Mouse (Mus musculus): ENCODE results near the gene Cnn1. TPM values are rescaled to one million over a fixed set of nuclear protein-coding genes. Genes with fewer than 3 reads are reported as not detected.

The Cnn1 gene
- polyA plus RNA-seq, 1 experiment from 2014 or later = 64.8 TPM

DNA sequence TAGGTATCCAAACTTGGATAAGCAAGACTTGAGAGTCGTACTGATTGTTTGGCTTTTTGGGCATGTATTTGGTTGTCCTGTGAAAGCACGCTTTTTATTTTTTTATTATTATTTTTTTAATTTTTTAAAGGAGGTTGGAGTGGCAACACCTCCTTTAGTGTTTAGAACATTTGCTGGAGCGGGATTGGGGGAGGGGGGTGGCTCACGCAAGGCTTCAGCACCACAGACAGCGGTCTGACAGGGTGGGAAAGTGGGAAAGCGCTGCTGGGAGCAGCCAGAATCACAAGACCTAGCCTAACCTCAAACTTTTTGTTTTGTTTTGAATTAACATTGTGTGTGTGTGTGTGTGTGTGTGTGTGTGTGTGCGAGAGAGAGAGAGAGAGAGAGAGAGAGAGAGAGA, 45.4 kb upstream of the Cnn1 start:
- WGBS = 23% methylated on average over 7 of the region's 7 CpGs
- Histone ChIP-seq H3K27ac (ENCODE audit: low read length) (no peak overlapping the region), H3K4me2 (replicated peaks; ENCODE audit: low read depth, low read length) (no peak overlapping the region), H3K27me3 (replicated peaks; ENCODE audit: insufficient read depth, low read length) (peaks cover 44% of the 10 kb centered on the region), H3K9me3 (ENCODE audit: low read length) (no peaks in the 10 kb centered on the region), H3K4me1 (ENCODE audit: insufficient read depth, low read depth, low read length) (peaks cover 3% of the 10 kb centered on the region; the same call in 1 of the 2 replicates), H3K9ac (replicated peaks; ENCODE audit: low read depth) (no peak overlapping the region), H3K36me3 (ENCODE audit: insufficient read depth, low read length) (0 out of 2 replicates have a peak, but pooled peaks cover 4% of the 10 kb centered on the region), H3K4me3 (ENCODE audit: low read depth, low read length) (no peak overlapping the region)
- DNase-seq (ENCODE audit: low spot score) (peak; percentile 21), ATAC-seq (no peak)
- TF ChIP-seq CTCF (IDR thresholded peaks at IDR 0.05) = no peak

DNA sequence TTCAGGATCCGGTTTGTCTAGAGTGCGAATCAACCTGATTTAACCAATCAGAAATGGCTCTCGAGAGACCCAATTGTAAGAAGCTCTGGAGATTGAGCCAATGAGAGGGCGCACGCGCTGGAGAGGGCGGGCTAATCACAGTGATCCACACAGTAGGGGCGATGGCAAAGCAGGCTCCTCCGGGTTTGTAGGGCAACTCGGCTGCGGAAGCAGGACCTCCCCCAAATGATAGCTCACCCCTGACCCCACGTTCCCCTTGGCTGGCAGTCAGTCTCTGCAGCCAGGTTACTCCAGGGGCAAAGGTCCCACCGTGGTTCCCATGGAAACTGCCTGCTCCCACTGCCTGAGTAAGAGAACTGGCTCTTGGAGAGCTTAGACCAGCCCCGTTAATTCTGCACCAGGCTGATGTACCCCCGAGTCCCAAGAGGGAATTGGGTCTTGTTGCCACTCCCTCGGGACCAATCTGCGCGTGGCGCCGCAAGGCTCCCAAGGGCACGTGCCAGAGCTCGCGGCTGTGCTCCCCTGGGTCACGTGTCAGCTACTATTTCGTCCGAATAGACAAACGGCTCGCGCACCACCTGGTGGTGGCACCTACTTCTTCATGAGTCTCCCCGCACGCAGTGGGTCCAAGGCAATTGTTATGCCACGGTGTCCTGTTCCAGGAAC, 44.5 kb upstream of the Cnn1 start:
- WGBS = 2% methylated on average over 32 of the region's 32 CpGs
- Histone ChIP-seq H3K27ac (ENCODE audit: low read length) (no peak overlapping the region), H3K9me3 (ENCODE audit: low read length) (no peaks in the 10 kb centered on the region), H3K36me3 (ENCODE audit: insufficient read depth, low read length) (0 out of 2 replicates have a peak, but pooled peaks cover 4% of the 10 kb centered on the region), H3K9ac (replicated peaks; ENCODE audit: low read depth) (no peak overlapping the region), H3K4me1 (ENCODE audit: insufficient read depth, low read depth, low read length) (peaks cover 3% of the 10 kb centered on the region; the same call in 1 of the 2 replicates), H3K4me3 (ENCODE audit: low read depth, low read length) (no peak overlapping the region), H3K4me2 (replicated peaks; ENCODE audit: low read depth, low read length) (no peak overlapping the region), H3K27me3 (replicated peaks; ENCODE audit: insufficient read depth, low read length) (peaks cover 39% of the 10 kb centered on the region)
- peak; percentile 68 for TF ChIP-seq CTCF (IDR thresholded peaks at IDR 0.05)
- no peak for TF ChIP-seq EP300 (IDR thresholded peaks at IDR 0.05)
- ATAC-seq = peak; percentile 54
- DNase-seq (ENCODE audit: low spot score) = peak; percentile 74

- no peak overlapping the region for H3K9ac ChIP-seq (replicated peaks; ENCODE audit: low read depth)
- H3K9me3 ChIP-seq (ENCODE audit: low read length) = no peaks in the 10 kb centered on the region
- no peak for ATAC-seq
- no peak overlapping the region for H3K4me2 ChIP-seq (replicated peaks; ENCODE audit: low read depth, low read length)
- peaks cover 3% of the 10 kb centered on the region; the same call in 1 of the 2 replicates for H3K4me1 ChIP-seq (ENCODE audit: insufficient read depth, low read depth, low read length)
- no peak overlapping the region for H3K4me3 ChIP-seq (ENCODE audit: low read depth, low read length)
- H3K36me3 ChIP-seq (ENCODE audit: insufficient read depth, low read length) = 0 out of 2 replicates have a peak, but pooled peaks cover 4% of the 10 kb centered on the region
- peaks cover 34% of the 10 kb centered on the region for H3K27me3 ChIP-seq (replicated peaks; ENCODE audit: insufficient read depth, low read length)
- no peak overlapping the region for H3K27ac ChIP-seq (ENCODE audit: low read length)
- no peak for TF ChIP-seq CTCF (IDR thresholded peaks at IDR 0.05)
- TF ChIP-seq EP300 (IDR thresholded peaks at IDR 0.05) = no peak
- DNase-seq (ENCODE audit: low spot score) = no peak
- WGBS = 28% methylated on average over 29 of the region's 29 CpGs
Measured at GRCm38 (mm10) chr9:22055713-22056112, 43.3 kb upstream of the Cnn1 start.

GRCm38 (mm10) chr9:22056303-22056910, 42.6 kb upstream of the Cnn1 start:
- H3K27ac ChIP-seq (ENCODE audit: low read length) = no peak overlapping the region
- H3K4me1 ChIP-seq (ENCODE audit: insufficient read depth, low read depth, low read length) = no peaks in the 10 kb centered on the region; the same call in 1 of the 2 replicates
- no peak for ATAC-seq
- H3K9me3 ChIP-seq (ENCODE audit: low read length) = no peaks in the 10 kb centered on the region
- H3K4me3 ChIP-seq (ENCODE audit: low read depth, low read length) = no peak overlapping the region
- no peak for DNase-seq (ENCODE audit: low spot score)
- peaks cover 27% of the 10 kb centered on the region for H3K27me3 ChIP-seq (replicated peaks; ENCODE audit: insufficient read depth, low read length)
- TF ChIP-seq EP300 (IDR thresholded peaks at IDR 0.05) (no peak), CTCF (IDR thresholded peaks at IDR 0.05) (no peak)
- WGBS = 57% methylated on average over 9 of the region's 9 CpGs
- no peak overlapping the region for H3K9ac ChIP-seq (replicated peaks; ENCODE audit: low read depth)
- no peak overlapping the region for H3K4me2 ChIP-seq (replicated peaks; ENCODE audit: low read depth, low read length)
- H3K36me3 ChIP-seq (ENCODE audit: insufficient read depth, low read length) = 0 out of 2 replicates have a peak, but pooled peaks cover 4% of the 10 kb centered on the region

DNA sequence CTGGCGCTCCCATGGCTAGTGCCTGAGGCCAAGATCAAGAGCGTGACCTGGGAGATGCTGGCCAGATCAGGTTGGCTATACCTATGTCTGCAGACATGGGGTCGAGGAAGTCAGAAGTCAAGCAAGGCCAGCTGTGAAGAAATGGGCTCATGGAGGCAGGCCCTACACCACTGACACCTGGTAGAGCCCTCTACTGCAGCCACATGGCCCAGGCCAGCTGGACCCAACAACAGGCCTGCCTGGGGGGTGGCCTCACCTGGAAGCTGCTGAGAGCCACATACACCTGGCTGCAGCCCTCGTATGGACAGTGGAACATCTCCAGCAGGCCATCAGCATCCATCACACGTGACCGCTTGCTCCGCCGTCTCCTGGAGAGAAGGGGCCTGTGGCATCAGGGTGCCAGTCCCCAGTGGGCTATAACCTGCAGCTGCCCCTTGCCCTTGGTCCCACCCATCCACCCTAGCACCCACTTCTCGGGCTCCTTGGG, 41.9 kb upstream of the Cnn1 start:
- ATAC-seq = no peak
- no peak overlapping the region for H3K4me2 ChIP-seq (replicated peaks; ENCODE audit: low read depth, low read length)
- peaks cover 20% of the 10 kb centered on the region for H3K27me3 ChIP-seq (replicated peaks; ENCODE audit: insufficient read depth, low read length)
- 0 out of 2 replicates have a peak, but pooled peaks cover 4% of the 10 kb centered on the region for H3K36me3 ChIP-seq (ENCODE audit: insufficient read depth, low read length)
- no peak overlapping the region for H3K27ac ChIP-seq (ENCODE audit: low read length)
- 83% methylated on average over 5 of the region's 9 CpGs for WGBS
- H3K4me3 ChIP-seq (ENCODE audit: low read depth, low read length) = no peak overlapping the region
- no peaks in the 10 kb centered on the region for H3K9me3 ChIP-seq (ENCODE audit: low read length)
- no peak for DNase-seq (ENCODE audit: low spot score)
- TF ChIP-seq EP300 (IDR thresholded peaks at IDR 0.05) (no peak), CTCF (IDR thresholded peaks at IDR 0.05) (no peak)
- H3K9ac ChIP-seq (replicated peaks; ENCODE audit: low read depth) = no peak overlapping the region
- H3K4me1 ChIP-seq (ENCODE audit: insufficient read depth, low read depth, low read length) = no peaks in the 10 kb centered on the region; the same call in 1 of the 2 replicates

GRCm38 (mm10) chr9:22058011-22058424, 41.0 kb upstream of the Cnn1 start:
- Histone ChIP-seq H3K27me3 (replicated peaks; ENCODE audit: insufficient read depth, low read length) (peaks cover 13% of the 10 kb centered on the region), H3K27ac (ENCODE audit: low read length) (no peak overlapping the region), H3K4me3 (ENCODE audit: low read depth, low read length) (no peak overlapping the region), H3K9ac (replicated peaks; ENCODE audit: low read depth) (no peak overlapping the region), H3K9me3 (ENCODE audit: low read length) (no peaks in the 10 kb centered on the region), H3K4me1 (ENCODE audit: insufficient read depth, low read depth, low read length) (no peaks in the 10 kb centered on the region; the same call in 1 of the 2 replicates), H3K36me3 (ENCODE audit: insufficient read depth, low read length) (0 out of 2 replicates have a peak, but pooled peaks cover 11% of the 10 kb centered on the region), H3K4me2 (replicated peaks; ENCODE audit: low read depth, low read length) (no peak overlapping the region)
- TF ChIP-seq CTCF (IDR thresholded peaks at IDR 0.05) = no peak
- no peak for TF ChIP-seq EP300 (IDR thresholded peaks at IDR 0.05)
- ATAC-seq = no peak
- WGBS = 81% methylated on average over 9 of the region's 9 CpGs
- DNase-seq (ENCODE audit: low spot score) = no peak
